Mouse (Mus musculus) CD4-positive, CD25-positive, alpha-beta regulatory T cell, adult 4 months (primary cell): ENCODE data around the gene Pcbd2. TPM values are rescaled to one million over a fixed set of nuclear protein-coding genes. Genes with fewer than 3 reads are reported as not detected.
"Not testable (repeated sequence)": the region's sequence is repeated elsewhere in the genome, so short reads cannot be mapped to it uniquely, and the experiment has no call there.

Experiments used
- ATAC-seq: one replicate; pipeline ENCODE4 v1.8.0; 2017
- polyA plus RNA-seq, 2 experiments: library from polyadenylated mRNA; unstranded; fragments of 100-300 nt; shearing (Covaris generic); gene quantifications; one replicate each; pipeline ENCODE4 v1.2.1; 2017

Gene Pcbd2
- 1 to 10 TPM; 5.0 to 7.0 TPM for polyA plus RNA-seq

GRCm38 (mm10) chr13:55727120-55727838 lies at the start of gene Pcbd2:
Gene Pcbd2, plus strand, starts transcription at chr13:55727368.
- peak; percentile 74 for ATAC-seq

GRCm38 (mm10) chr13:55682201-55682600 lies 45.0 kb upstream of the Pcbd2 start:
- ATAC-seq = no peak

- no peak for ATAC-seq
Observed at GRCm38 (mm10) chr13:55683581-55683980, 43.6 kb upstream of the Pcbd2 start.

GRCm38 (mm10) chr13:55686107-55686633 lies 41.0 kb upstream of the Pcbd2 start:
- ATAC-seq = no peak

- no peak for ATAC-seq
Observed at GRCm38 (mm10) chr13:55687927-55688602, 39.1 kb upstream of the Pcbd2 start.

- peak; percentile 91 for ATAC-seq
Observed at GRCm38 (mm10) chr13:55692535-55693242, 34.5 kb upstream of the Pcbd2 start, which contains the start of gene B230219D22Rik. Gene B230219D22Rik, plus strand, starts transcription at chr13:55693124.

GRCm38 (mm10) chr13:55693243-55693721 lies 33.9 kb upstream of the Pcbd2 start:
- peak; percentile 68 for ATAC-seq

GRCm38 (mm10) chr13:55694110-55694509 lies 33.1 kb upstream of the Pcbd2 start:
- no peak for ATAC-seq

GRCm38 (mm10) chr13:55695989-55696388 lies 31.2 kb upstream of the Pcbd2 start:
- not testable (repeated sequence) for ATAC-seq

GRCm38 (mm10) chr13:55704301-55704700 lies 22.9 kb upstream of the Pcbd2 start:
- ATAC-seq = no peak

- ATAC-seq = no peak
Observed at GRCm38 (mm10) chr13:55712846-55713245, 14.3 kb upstream of the Pcbd2 start.

GRCm38 (mm10) chr13:55714501-55715166 lies 12.5 kb upstream of the Pcbd2 start, which contains the start of gene Txndc15:
Gene Txndc15, plus strand, starts transcription at chr13:55714650.
- peak; percentile 83 for ATAC-seq

GRCm38 (mm10) chr13:55715167-55715512 lies 12.0 kb upstream of the Pcbd2 start:
- ATAC-seq = no peak

- ATAC-seq = no peak
Observed at GRCm38 (mm10) chr13:55715908-55716510, 11.2 kb upstream of the Pcbd2 start.

GRCm38 (mm10) chr13:55721516-55721915 lies 5.7 kb upstream of the Pcbd2 start:
- no peak for ATAC-seq

- no peak for ATAC-seq
Observed at GRCm38 (mm10) chr13:55721995-55722394, 5.2 kb upstream of the Pcbd2 start.

- ATAC-seq = no peak
Observed at GRCm38 (mm10) chr13:55726598-55727119, 509 bp upstream of the Pcbd2 start.

- ATAC-seq = peak; percentile 78
Observed at GRCm38 (mm10) chr13:55727839-55728238, 671 bp downstream of the Pcbd2 start.

- no peak for ATAC-seq
Observed at GRCm38 (mm10) chr13:55730716-55731115, 3.5 kb downstream of the Pcbd2 start.

GRCm38 (mm10) chr13:55732121-55732520 lies 5.0 kb downstream of the Pcbd2 start:
- no peak for ATAC-seq

GRCm38 (mm10) chr13:55733628-55734502 lies 6.7 kb downstream of the Pcbd2 start:
- ATAC-seq = no peak
